Mouse (Mus musculus) limb, embryonic 14.5 days (tissue): Measurements from ENCODE around the gene Lars2. TPM values are rescaled to one million over a fixed set of nuclear protein-coding genes. Genes with fewer than 3 reads are reported as not detected.

ENCODE experiments used
- ATAC-seq: fragments of 200-750 bp; cut with Nextera tagmentation; 2 replicates; pipeline ENCODE4 v1.8.0; 2017; ENCODE audit warnings: low read depth, moderate number of reproducible peaks, moderate TSS enrichment; ENCODE audit not compliant: low FRiP score
- DNase-seq: peaks from one replicate; pipeline ENCODE4 v3.0.0-alpha.2; 2015; ENCODE audit warnings: low spot score
- H3K27ac ChIP-seq: fragments of 300-500 bp; sonication (generic); replicated peaks from 2 replicates; pipeline ENCODE4 v1.5.1; 2014; ENCODE audit warnings: low read depth, mild to moderate bottlenecking, low read length, moderate library complexity, mixed read lengths
- H3K27me3 ChIP-seq: fragments of 300-500 bp; sonication (generic); 2 replicates; pipeline ENCODE4 v1.6.1; 2014; ENCODE audit warnings: low read length, mixed read lengths; ENCODE audit not compliant: control insufficient read depth, insufficient read depth
- H3K36me3 ChIP-seq: fragments of 300-500 bp; sonication (generic); 2 replicates; pipeline ENCODE4 v1.6.1; 2014; ENCODE audit warnings: mild to moderate bottlenecking, low read length, moderate library complexity, mixed read lengths; ENCODE audit not compliant: control insufficient read depth, insufficient read depth
- H3K4me1 ChIP-seq: fragments of 300-500 bp; sonication (generic); 2 replicates; pipeline ENCODE4 v1.6.1; 2014; ENCODE audit warnings: antibody characterized with exemption, low read length, mixed read lengths; ENCODE audit not compliant: control insufficient read depth, insufficient read depth
- H3K4me2 ChIP-seq: fragments of 300-500 bp; sonication (generic); replicated peaks from 2 replicates; pipeline ENCODE4 v1.6.1; 2014; ENCODE audit warnings: low read depth, mild to moderate bottlenecking, low read length, moderate library complexity; ENCODE audit not compliant: severe bottlenecking
- H3K4me3 ChIP-seq: fragments of 300-500 bp; sonication (generic); replicated peaks from 2 replicates; pipeline ENCODE4 v1.5.1; 2014; ENCODE audit warnings: low read length
- H3K9ac ChIP-seq: fragments of 300-500 bp; sonication (generic); 2 replicates; pipeline ENCODE4 v1.6.1; 2014; ENCODE audit warnings: mild to moderate bottlenecking, low read depth, low read length, moderate library complexity; ENCODE audit not compliant: severe bottlenecking
- H3K9me3 ChIP-seq: fragments of 300-500 bp; sonication (generic); 2 replicates; pipeline ENCODE4 v1.6.1; 2016; ENCODE audit warnings: low read length; ENCODE audit not compliant: control insufficient read depth
- POLR2A ChIP-seq: fragments of 200-500 bp; IDR thresholded peaks from 2 replicates; pipeline ENCODE4 v1.8.0; 2012; ENCODE audit warnings: inconsistent platforms, mild to moderate bottlenecking, moderate library complexity, borderline replicate concordance; ENCODE audit not compliant: insufficient read depth, insufficient read length; ENCODE audit errors: extremely low read depth
- WGBS: fragments of 180-500 bp; shearing (Covaris S2); extraction: QIAGEN DNeasy Blood & Tissue Kit; methylation state at CpG from one replicate; pipeline ENCODE4 v1.1.7; 2014; 5-methylcytosine and 5-hydroxymethylcytosine counted together
- polyA plus RNA-seq, 2 experiments: library from polyadenylated mRNA; depleted of rRNA in 1 of 2; stranded (reverse) in 1 of 2; unstranded in 1 of 2; fragments of >200 nt; fragmentation: Nextera tagmentation in 1 of 2; extraction: Ambion mirVana in 1 of 2; gene quantifications; 2 replicates each; pipeline versions ENCODE4 v1.2.1 to v1.2.3; 2012 to 2014

Gene Lars2
- polyA plus RNA-seq, 2 experiments: 678 to 1,593 TPM

- no peak overlapping the region for H3K4me2 ChIP-seq
- DNase-seq (no peak), ATAC-seq (no peak)
- H3K9me3 ChIP-seq: no peaks in the 10 kb centered on the region
- no peaks in the 10 kb centered on the region for H3K4me1 ChIP-seq
- H3K27ac ChIP-seq: no peak overlapping the region
- H3K4me3 ChIP-seq: no peak overlapping the region
- no peak overlapping the region for H3K9ac ChIP-seq
- no peak for TF ChIP-seq POLR2A
- H3K36me3 ChIP-seq: no peaks in the 10 kb centered on the region
- no peaks in the 10 kb centered on the region for H3K27me3 ChIP-seq
Observed at GRCm38 (mm10) chr9:123469087-123469486, 102.4 kb downstream of the Lars2 start.

GRCm38 (mm10) chr9:123473377-123473776, 106.7 kb downstream of the Lars2 start:
- Histone ChIP-seq H3K4me1 (peaks cover 8% of the 10 kb centered on the region; the same call in 1 of the 2 replicates), H3K27me3 (no peaks in the 10 kb centered on the region), H3K9me3 (no peaks in the 10 kb centered on the region), H3K9ac (no peak overlapping the region), H3K36me3 (no peaks in the 10 kb centered on the region), H3K4me2 (no peak overlapping the region), H3K27ac (peak overlapping the region; percentile 62), H3K4me3 (no peak overlapping the region)
- TF ChIP-seq POLR2A: no peak
- ATAC-seq: no peak
- no peak for DNase-seq

DNA sequence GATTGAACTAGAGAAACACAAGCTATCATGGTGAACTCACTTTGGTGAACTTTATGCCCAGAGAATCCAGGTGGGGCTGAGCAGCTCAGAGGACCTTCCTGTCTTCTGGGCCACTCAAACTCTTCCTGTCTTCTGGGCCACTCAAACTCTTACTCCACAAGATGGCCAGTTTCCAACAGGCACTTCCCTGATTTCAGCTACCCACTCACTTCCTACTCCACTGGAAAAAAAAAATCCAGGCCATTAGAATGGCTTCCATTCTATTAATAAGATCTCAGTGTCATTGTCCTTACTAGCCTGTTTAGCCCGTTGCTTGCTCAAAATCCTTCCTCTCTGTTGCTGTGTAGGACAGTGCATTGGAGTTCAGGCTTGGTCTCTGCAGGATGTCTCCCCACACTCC, 108.8 kb downstream of the Lars2 start:
- no peak for TF ChIP-seq POLR2A
- ATAC-seq (no peak), DNase-seq (no peak)
- no peaks in the 10 kb centered on the region for H3K36me3 ChIP-seq
- no peak overlapping the region for H3K4me2 ChIP-seq
- no peaks in the 10 kb centered on the region for H3K9me3 ChIP-seq
- H3K9ac ChIP-seq: no peak overlapping the region
- H3K27me3 ChIP-seq: no peaks in the 10 kb centered on the region
- H3K27ac ChIP-seq: no peak overlapping the region
- H3K4me1 ChIP-seq: peaks cover 20% of the 10 kb centered on the region
- WGBS: 71% methylated on average over 1 of the region's 1 CpGs
- H3K4me3 ChIP-seq: no peak overlapping the region

- Histone ChIP-seq H3K4me3 (peak overlapping the region; percentile 42), H3K9ac (peak overlapping the region; percentile 55), H3K27me3 (no peaks in the 10 kb centered on the region), H3K4me1 (peaks cover 44% of the 10 kb centered on the region), H3K36me3 (peaks cover 9% of the 10 kb centered on the region), H3K27ac (0 out of 2 replicates have a peak overlapping the region, but pooled peaks have one; percentile 19), H3K4me2 (peak overlapping the region; percentile 78), H3K9me3 (no peaks in the 10 kb centered on the region)
- DNase-seq: peak; percentile 54
- ATAC-seq: peak; percentile 61
- 1% methylated on average over 18 of the region's 29 CpGs for WGBS
- TF ChIP-seq POLR2A: no peak
Observed at GRCm38 (mm10) chr9:123478031-123478585, 111.4 kb downstream of the Lars2 start.

- H3K4me1 ChIP-seq: peaks cover 49% of the 10 kb centered on the region
- WGBS: under 1% methylated on average over 34 of the region's 57 CpGs
Observed at GRCm38 (mm10) chr9:123478586-123479195, 112.0 kb downstream of the Lars2 start, which contains the start of gene Limd1. Gene Limd1, plus strand, starts transcription at chr9:123478706.

More at GRCm38 (mm10) chr9:123478586-123479195, 112.0 kb downstream of the Lars2 start, which contains the start of gene Limd1:
- DNase-seq (peak; percentile 34), ATAC-seq (peak; percentile 89)
- Histone ChIP-seq H3K9ac (peak within 1 kb of the TSS; percentile 74), H3K27me3 (no peaks in the 10 kb centered on the region), H3K4me2 (peak within 1 kb of the TSS; percentile 79), H3K36me3 (peaks cover 13% of the 10 kb centered on the region), H3K27ac (peak within 1 kb of the TSS; percentile 76), H3K4me3 (peak within 1 kb of the TSS; percentile 71), H3K9me3 (no peaks in the 10 kb centered on the region)
- TF ChIP-seq POLR2A: 0 out of 2 replicates have a peak, but pooled peaks have one; percentile 57
